Mouse (Mus musculus): Measurements from ENCODE around the gene Mecp2. TPM values are rescaled to one million over a fixed set of nuclear protein-coding genes. Genes with fewer than 3 reads are reported as not detected.
"Not testable (repeated sequence)": the region's sequence is repeated elsewhere in the genome, so short reads cannot be mapped to it uniquely, and the experiment has no call there.

Mecp2 gene
- 10 to 100 TPM; 30.5 to 36.2 TPM for total RNA-seq (2021)

- intact Hi-C loops (cut with DNase I) = not testable (repeated sequence)
Observed at GRCm38 (mm10) chrX:74135263-74135662, at the start of gene Mecp2. Mecp2 (minus strand) TSS chrX:74135363.

GRCm38 (mm10) chrX:74176959-74177358 lies 41.8 kb upstream of the Mecp2 start, which contains the start of gene Tktl1:
Tktl1 (plus strand) TSS chrX:74177259.
- intact Hi-C loops (cut with DNase I) = no loop called here
- DNase-seq = no peak

More at GRCm38 (mm10) chrX:74135263-74135662, at the start of gene Mecp2:
- DNase-seq = not testable (repeated sequence)

- no peak for DNase-seq
- intact Hi-C loops (cut with DNase I) = no loop called here
Observed at GRCm38 (mm10) chrX:74167738-74168137, 32.6 kb upstream of the Mecp2 start, which contains the start of gene Tex28. Tex28 (minus strand) TSS chrX:74167838.

GRCm38 (mm10) chrX:74127164-74127563 lies 8.0 kb downstream of the Mecp2 start, which contains the start of gene Opn1mw:
Opn1mw (plus strand) TSS chrX:74127464.
- intact Hi-C loops (cut with DNase I) = no loop called here

GRCm38 (mm10) chrX:74124975-74125374 lies 10.2 kb downstream of the Mecp2 start:
- DNase-seq = no peak
- intact Hi-C loops (cut with DNase I) = no loop called here

More at GRCm38 (mm10) chrX:74127164-74127563, 8.0 kb downstream of the Mecp2 start, which contains the start of gene Opn1mw:
- no peak for DNase-seq

GRCm38 (mm10) chrX:74115511-74115910 lies 19.7 kb downstream of the Mecp2 start:
- intact Hi-C loops (cut with DNase I) = loop anchor here (1.0 to 5.0 kb wide), 3 partner anchors 92 to 297 kb away; partner anchors contain the start of genes Flna and Irak1
- DNase-seq = peak; percentile 58 to 67

GRCm38 (mm10) chrX:74114036-74114435 lies 21.1 kb downstream of the Mecp2 start:
- no peak for DNase-seq
- intact Hi-C loops (cut with DNase I) = loop anchor here (2.0 kb wide), 1 partner anchor 299 kb away; no protein-coding TSS in a partner anchor

- peak; percentile 10 to 13 for DNase-seq
- intact Hi-C loops (cut with DNase I) = no loop called here
Observed at GRCm38 (mm10) chrX:74108747-74109146, 26.4 kb downstream of the Mecp2 start.

GRCm38 (mm10) chrX:74105916-74106315 lies 29.2 kb downstream of the Mecp2 start:
- intact Hi-C loops (cut with DNase I) = no loop called here
- no peak for DNase-seq

GRCm38 (mm10) chrX:74103457-74104188 lies 31.5 kb downstream of the Mecp2 start:
- peak; percentile 3 to 8 for DNase-seq
- intact Hi-C loops (cut with DNase I) = no loop called here

- no peak for DNase-seq
- intact Hi-C loops (cut with DNase I) = no loop called here
Observed at GRCm38 (mm10) chrX:74095130-74095529, 40.0 kb downstream of the Mecp2 start.

GRCm38 (mm10) chrX:74085601-74086038 lies 49.5 kb downstream of the Mecp2 start:
- DNase-seq = peak; percentile 94 to 95
- intact Hi-C loops (cut with DNase I) = loop anchor here (5.0 to 10.0 kb wide), 3 partner anchors 118 to 411 kb away; partner anchors contain the start of genes Hcfc1, Idh3g, Slc6a8 and Ssr4

GRCm38 (mm10) chrX:74084946-74085498 lies 50.1 kb downstream of the Mecp2 start:
- DNase-seq = peak; percentile 74 to 82
- intact Hi-C loops (cut with DNase I) = loop anchor here (5.0 to 10.0 kb wide), 4 partner anchors 58 to 410 kb away; partner anchors contain the start of genes Hcfc1, Idh3g, Slc6a8 and Ssr4

GRCm38 (mm10) chrX:74084276-74084837 lies 50.8 kb downstream of the Mecp2 start:
- DNase-seq = peak in 1 of 2 experiments; percentile 10

GRCm38 (mm10) chrX:74070794-74071193 lies 64.4 kb downstream of the Mecp2 start:
- no peak for DNase-seq
- intact Hi-C loops (cut with DNase I) = no loop called here

More at GRCm38 (mm10) chrX:74084276-74084837, 50.8 kb downstream of the Mecp2 start:
- intact Hi-C loops (cut with DNase I) = loop anchor here (5.0 to 10.0 kb wide), 3 partner anchors 57 to 410 kb away; partner anchors contain the start of genes Idh3g, Slc6a8 and Ssr4

GRCm38 (mm10) chrX:74067891-74068290 lies 67.3 kb downstream of the Mecp2 start:
- DNase-seq = peak; percentile 23 to 28
- intact Hi-C loops (cut with DNase I) = no loop called here

GRCm38 (mm10) chrX:74045107-74045506 lies 90.1 kb downstream of the Mecp2 start:
- DNase-seq = no peak
- intact Hi-C loops (cut with DNase I) = no loop called here

- intact Hi-C loops (cut with DNase I) = no loop called here
- DNase-seq = no peak
Observed at GRCm38 (mm10) chrX:74037702-74038375, 97.3 kb downstream of the Mecp2 start.

GRCm38 (mm10) chrX:74030000-74030399 lies 105.2 kb downstream of the Mecp2 start:
- intact Hi-C loops (cut with DNase I) = loop anchor here (5.0 kb wide), 1 partner anchor 52 kb away; no protein-coding TSS in a partner anchor
- DNase-seq = no peak
